Mouse (Mus musculus) fat pad, adult 2 months (tissue): ENCODE measurements around the gene Eef1akmt3.
A peak's percentile ranks its signal among the peaks of the same experiment; 100 is the strongest.
"Not testable (repeated sequence)": the region's sequence is repeated elsewhere in the genome, so short reads cannot be mapped to it uniquely, and the experiment has no call there.

Experiments used
- DNase-seq: peaks from one replicate; pipeline ENCODE4 v3.0.0-alpha.2; 2011; ENCODE audit warnings: low read depth, low spot score; ENCODE audit errors: extremely low read depth

The Eef1akmt3 gene

GRCm38 (mm10) chr10:127070190-127071121 is 29.1 kb upstream of the Eef1akmt3 start, which contains the start of gene Tspan31:
Tspan31 (minus strand) TSS chr10:127070264.
- DNase-seq: peak; percentile 92

DNA sequence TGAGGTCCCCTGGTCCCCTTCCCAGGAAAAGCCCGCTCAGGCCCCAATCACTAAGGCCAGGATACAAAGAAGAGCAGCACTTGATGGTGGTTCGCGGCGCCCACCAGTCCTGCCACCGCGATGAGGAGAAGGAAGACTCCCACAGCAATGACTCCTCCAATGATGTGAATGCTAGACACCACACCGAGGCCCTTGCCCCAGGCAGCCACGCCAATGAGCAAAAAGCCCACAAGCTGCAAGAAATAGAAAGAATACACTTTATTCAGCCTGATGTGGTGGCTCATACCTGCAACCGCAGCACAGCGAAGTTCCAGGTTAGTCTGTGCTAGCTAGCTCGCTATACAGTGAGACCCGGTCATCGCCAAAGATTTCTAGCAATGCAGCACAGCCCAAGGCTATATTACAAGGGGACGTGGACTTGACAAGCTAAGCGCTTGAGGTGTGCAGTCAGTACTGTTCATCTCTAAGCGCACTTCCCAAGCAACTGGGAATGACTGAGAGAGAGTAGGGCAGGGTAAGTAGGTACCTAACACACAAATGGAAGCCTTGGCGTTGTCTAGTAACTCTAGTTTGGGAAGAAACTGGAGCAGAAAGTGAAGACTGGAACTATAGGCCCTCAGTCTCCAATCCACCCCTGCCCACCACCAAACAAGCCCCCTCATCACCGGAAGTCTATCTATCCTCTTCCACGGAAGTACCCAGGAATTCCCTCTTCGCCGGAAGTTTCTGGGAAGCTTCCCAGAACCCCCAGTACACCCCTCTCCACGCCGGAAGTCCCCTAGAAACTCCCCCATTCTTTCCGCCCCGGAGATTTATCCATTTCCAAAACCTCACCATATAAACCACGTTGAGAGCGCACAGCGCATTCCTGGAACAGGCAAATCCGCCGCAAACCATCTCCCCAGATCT is 28.2 kb upstream of the Eef1akmt3 start:
- no peak for DNase-seq

DNA sequence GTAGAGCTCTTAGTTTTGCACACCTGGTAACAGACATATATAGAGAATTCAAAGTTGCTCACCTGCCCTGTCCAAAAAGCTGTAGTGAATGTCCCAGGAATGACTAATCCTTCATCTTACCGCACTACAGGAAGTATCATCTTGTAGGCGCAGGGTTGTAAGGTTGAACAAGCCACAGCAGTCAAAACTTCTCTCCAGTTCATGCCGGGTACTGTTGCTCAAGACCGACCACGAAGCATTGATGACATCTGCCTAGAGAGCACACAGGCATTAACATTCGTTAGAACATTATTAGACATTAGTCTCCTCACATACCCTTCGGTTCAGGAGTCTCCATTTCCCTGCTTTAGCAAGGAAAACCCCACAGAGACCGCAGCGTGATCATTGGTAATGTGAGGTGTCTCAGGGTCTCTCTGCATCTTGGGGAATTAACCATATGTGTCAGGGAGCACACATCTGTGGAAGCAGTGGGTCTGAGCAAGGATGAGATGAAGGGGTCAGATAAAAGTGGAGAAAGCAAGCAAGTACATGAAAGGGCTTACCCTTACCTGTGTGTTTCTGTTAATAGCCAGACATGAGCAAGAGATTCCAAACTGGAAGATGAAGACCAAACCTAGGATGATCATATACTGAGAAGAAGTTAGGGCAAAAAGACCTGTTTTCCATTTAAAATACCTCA is 27.2 kb upstream of the Eef1akmt3 start:
- DNase-seq: no peak

- DNase-seq: no peak
Observed at GRCm38 (mm10) chr10:127066519-127067018, 25.3 kb upstream of the Eef1akmt3 start.

DNA sequence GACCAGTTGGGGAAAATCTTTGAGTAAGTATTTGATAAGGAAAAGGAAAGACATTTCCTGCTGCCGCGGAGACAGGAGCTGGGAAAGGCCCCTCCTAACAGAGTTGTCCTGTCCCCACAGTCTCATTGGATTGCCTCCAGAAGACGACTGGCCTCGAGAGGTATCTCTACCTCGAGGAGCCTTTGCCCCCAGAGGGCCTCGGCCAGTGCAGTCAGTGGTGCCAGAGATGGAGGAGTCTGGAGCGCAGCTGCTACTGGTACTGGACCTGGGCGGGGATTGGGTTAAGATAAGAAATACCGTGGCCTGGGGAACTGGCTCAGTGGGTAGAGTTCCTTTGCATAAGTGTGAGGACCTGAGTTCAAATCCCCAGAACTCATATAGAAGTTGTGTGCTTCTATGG is 24.7 kb upstream of the Eef1akmt3 start:
- DNase-seq: no peak

DNA sequence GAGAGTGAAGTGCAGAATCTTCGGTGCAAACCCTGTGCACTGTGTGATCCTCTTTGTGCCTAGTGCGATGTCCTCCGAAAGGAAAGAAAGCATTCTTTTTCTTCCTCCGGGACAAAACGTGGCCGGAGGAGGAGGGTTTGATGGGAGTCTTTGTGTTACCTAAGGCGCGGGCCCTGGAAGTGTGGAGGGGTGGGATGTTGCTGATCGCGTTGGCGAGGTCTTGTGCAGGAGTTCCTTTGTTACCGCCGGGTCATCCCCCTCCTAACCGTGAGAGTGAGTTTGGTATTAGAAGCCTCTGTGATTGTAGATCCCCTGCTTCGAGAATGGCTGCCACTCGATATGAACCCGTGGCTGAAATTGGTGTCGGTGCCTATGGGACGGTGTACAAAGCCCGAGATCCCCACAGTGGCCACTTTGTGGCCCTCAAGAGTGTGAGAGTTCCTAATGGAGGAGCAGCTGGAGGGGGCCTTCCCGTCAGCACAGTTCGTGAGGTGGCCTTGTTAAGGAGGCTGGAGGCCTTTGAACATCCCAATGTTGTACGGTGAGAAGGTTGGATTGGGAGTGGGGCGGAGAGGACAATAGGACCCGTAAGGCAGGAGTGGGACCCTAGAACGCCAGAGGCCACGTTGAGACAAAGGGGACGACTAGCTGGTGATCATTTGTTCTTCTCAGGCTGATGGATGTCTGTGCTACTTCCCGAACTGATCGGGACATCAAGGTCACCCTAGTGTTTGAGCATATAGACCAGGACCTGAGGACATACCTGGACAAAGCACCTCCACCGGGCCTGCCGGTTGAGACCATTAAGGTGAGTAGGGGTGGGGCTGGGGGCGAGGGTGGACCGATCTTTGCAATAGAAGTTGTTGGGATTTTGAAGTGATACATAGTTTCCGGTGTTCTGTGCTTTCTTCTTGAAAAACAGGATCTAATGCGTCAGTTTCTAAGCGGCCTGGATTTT is 22.9 kb upstream of the Eef1akmt3 start:
- no peak for DNase-seq

- DNase-seq: peak; percentile 80
Observed at GRCm38 (mm10) chr10:127063239-127063872, 22.0 kb upstream of the Eef1akmt3 start, which contains the start of gene Cdk4. Cdk4 (plus strand) TSS chr10:127063534.

DNA sequence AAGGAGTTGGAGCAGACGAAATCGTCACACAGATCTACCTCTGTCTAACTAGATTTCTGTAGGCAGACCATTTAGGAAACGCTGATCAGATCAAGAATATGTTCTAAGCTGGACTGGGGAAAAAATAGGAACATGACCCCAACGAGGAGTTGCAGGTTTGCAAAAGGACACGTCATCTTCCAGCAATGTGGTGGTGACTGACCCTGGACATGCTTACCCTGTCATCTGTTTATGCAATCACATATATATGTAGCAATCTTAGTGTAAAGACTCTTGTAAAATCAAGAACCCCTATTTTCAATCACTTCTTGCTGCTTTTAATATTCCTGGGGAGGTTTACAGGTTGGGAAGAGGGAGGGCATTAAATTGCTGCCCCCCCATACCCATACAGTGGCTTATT is 21.2 kb upstream of the Eef1akmt3 start:
- DNase-seq: no peak

- DNase-seq: not testable (repeated sequence)
Observed at GRCm38 (mm10) chr10:127062101-127062500, 20.8 kb upstream of the Eef1akmt3 start.

DNA sequence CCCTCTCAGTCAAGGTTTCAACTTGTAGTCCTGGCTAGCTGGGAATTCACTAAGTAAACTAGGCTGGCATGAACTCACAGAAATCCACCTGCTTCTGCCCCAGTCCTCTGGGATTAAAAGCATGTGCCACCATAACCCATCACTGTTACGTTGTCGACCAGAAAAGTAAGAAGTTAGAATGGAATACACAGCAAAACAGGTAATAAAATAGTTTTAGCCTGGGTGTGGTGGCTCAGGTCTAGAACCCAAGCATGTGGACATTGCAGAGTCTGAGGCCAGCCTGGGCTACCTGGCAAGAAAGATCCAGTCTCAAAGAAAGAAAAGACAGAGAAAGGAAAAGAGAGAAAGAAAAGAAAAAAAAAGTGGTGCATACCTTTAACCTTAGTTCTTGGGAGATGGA is 20.2 kb upstream of the Eef1akmt3 start:
- DNase-seq: no peak

GRCm38 (mm10) chr10:127061085-127061484 is 19.8 kb upstream of the Eef1akmt3 start:
- DNase-seq: no peak

DNA sequence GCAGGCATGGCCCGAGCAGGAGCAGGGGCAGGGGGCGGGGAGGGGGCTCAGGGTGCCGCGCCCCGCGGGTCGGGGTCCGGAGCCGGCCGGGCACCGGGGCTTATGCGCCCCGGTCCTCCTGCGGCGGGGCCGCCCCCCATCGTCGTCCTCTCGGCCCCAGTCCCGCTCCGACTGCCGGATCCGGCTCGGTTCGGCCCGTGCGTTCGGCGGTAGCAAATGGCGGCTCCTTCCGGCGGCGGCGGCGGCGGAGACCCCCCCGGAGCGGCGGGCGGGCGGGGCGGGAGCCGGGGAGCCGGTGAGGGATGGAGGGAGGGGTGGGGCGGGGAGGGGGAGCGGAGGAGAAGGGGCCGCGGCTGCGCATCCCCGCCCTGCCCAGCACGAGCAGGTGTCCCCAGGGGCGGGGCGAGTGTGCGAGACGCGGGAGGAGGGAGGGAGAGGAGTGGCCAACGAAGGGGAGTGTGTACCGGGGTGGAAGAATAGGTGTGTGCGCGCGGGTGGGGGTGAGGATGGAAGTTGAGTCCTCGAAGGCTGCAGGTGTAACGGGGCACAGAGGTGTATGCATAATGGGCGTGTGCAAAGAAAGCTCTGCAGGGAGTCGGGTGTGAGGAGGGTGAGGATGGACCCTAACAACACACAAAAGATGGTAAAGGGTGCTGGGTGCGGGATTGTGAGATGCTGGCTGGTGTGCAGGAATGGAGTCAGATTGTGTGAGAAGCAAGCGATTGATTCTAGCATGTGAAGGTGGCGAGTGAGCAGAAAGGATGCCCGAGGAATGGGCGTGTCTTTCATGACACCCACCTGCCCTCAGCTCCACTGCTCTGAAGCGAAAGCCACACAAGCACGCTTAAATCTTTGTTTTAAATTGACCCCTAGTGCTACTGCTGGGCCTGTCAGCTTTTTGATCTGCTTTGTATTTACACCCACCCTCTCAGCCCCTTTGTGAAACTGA is 18.9 kb upstream of the Eef1akmt3 start, which contains the start of gene March9:
Gene March9, minus strand, starts transcription at position 217 of the 949 bp plus-strand sequence.
- DNase-seq: no peak

DNA sequence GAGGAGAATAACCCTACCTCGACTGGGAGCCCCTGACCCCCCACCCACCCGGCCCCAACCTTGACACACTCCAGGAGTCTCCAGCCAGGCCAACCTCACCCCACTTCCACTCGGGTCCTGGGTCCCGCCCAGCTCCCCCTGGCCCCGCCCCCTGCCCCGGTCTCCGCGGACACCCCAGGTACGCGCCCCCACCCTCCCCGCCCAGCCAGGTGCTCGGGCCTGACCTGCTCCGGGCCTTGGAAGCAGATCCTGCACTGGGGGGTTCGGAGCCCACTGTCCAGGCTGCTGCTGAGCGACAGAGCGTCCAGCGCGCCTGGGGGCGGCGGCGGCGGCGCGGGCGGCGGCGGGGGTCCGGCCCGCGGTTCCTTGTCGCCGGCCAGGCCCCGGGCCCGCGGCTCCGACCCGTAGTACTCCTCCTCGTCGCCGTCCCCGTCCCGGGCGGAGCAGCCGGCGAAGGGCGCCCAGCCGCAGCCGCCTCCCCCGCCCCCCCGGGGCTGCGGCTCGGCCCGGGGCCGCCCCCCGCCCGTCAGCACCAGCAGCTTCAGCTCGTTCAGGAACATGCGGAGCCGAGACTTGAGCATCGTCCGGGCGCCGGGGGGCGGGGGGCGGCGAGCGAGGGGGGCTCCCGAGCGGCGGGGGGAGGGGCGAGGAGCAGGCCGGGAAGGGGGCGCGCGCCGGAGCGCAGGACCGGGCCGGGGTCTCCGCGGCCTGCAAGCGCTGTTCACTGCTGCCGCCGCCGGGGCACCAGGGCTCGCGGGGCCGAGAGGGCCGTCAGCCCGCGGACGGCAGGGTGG is 18.1 kb upstream of the Eef1akmt3 start:
- DNase-seq: no peak

DNA sequence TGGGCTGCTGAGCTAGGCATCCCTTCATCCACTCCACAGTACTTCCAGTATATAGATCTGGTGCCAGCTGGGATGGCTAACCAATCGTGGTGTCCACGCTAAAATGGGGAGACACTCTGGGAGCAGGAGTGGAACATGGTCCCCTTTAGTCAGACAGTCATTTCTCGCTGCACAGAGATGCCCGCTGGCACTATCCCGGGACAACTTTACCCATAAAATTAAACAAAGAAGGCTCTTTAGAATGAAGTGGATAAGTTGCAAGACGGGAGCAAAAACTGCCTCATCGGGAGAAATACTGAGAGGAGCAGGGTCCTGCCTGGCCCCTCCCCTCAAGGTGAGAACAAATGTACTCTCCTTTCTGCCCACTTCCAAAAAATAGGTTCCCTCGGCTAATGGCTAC is 17.4 kb upstream of the Eef1akmt3 start:
- DNase-seq: no peak

DNA sequence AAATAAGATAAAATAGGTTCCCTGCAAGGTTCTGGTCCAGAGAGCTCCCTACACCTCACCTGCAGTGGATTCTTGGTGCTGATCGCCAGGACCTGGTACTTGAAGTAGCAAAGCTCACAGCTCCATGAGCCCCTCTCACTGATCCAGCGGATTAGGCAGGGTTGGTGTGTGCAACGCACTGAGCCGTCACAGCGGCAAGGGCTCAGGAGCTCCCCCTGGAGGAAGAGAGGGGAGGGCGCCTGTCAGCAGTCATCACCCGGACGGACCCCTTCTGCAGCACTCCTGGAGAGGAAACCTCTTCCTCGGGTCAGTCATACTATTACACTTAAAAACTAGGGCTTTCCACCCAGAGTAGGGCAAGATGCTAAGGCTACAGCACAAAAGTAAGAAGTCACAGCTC is 16.8 kb upstream of the Eef1akmt3 start:
- no peak for DNase-seq

DNA sequence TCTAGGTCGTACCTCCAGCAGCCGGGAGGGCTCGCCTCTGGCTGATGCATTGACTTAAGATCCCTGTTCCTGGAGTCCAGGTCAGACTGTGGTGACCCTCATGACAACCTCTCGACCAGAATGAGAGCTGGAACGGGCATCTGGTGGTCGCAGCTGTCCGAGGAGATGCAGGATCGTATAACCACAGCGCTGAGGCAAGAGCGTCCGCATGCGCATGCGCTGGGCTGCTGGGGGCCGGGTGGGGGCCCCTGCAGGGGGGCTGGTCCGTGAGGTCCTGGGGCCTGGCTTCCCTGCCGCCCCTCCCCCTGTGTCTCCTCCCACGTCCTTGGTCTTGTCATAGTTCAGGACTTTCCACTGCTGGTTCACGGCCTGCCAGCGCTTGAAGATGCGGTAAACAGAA is 15.2 kb upstream of the Eef1akmt3 start:
- DNase-seq: no peak

DNA sequence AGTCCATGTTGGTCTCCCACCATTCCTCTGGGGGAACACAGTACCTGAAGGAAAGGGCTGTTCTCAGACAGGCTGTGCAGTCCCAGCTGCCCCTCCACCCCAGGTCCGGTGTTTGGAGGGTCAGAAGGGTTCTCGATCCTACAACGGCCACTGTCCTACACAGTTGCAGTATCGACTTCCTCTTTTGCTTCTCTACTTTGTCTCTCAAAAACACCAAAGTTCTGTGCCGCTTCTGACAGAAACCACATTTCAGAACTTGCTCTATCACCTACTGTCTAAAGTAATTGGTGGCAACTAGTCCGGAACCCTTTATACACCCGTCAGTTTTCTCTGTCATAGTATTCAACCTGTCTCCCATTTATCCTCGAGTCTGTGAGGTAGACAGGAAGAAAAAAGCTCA is 14.1 kb upstream of the Eef1akmt3 start:
- DNase-seq: no peak
